Mouse (Mus musculus) neural tube, embryonic 15.5 days (tissue): ENCODE data around the gene Nav3. TPM values are rescaled to one million over a fixed set of nuclear protein-coding genes. Genes with fewer than 3 reads are reported as not detected.

ENCODE experiments used
- ATAC-seq: fragments of 200-750 bp; cut with Nextera tagmentation; 2 replicates; pipeline ENCODE4 v1.8.0; 2017; ENCODE audit warnings: mild to moderate bottlenecking, moderate TSS enrichment, moderate library complexity; ENCODE audit not compliant: low FRiP score
- H3K27ac ChIP-seq: fragments of 300-500 bp; sonication (generic); replicated peaks from 2 replicates; pipeline ENCODE4 v1.5.1; 2015; ENCODE audit warnings: mild to moderate bottlenecking, inconsistent platforms
- H3K27me3 ChIP-seq: fragments of 300-500 bp; sonication (generic); replicated peaks from 2 replicates; pipeline ENCODE4 v1.6.1; 2015; ENCODE audit warnings: inconsistent platforms
- H3K36me3 ChIP-seq: fragments of 300-500 bp; sonication (generic); 2 replicates; pipeline ENCODE4 v1.6.1; 2015; ENCODE audit warnings: inconsistent platforms
- H3K4me1 ChIP-seq: fragments of 300-500 bp; sonication (generic); 2 replicates; pipeline ENCODE4 v1.6.1; 2015; ENCODE audit warnings: inconsistent platforms
- H3K4me2 ChIP-seq: fragments of 300-500 bp; sonication (generic); 2 replicates; pipeline ENCODE4 v1.6.1; 2015; ENCODE audit warnings: inconsistent platforms, mild to moderate bottlenecking, moderate library complexity
- H3K4me3 ChIP-seq: fragments of 300-500 bp; sonication (generic); replicated peaks from 2 replicates; pipeline ENCODE4 v1.5.1; 2015; ENCODE audit warnings: mild to moderate bottlenecking, inconsistent platforms
- H3K9ac ChIP-seq: fragments of 300-500 bp; sonication (generic); replicated peaks from 2 replicates; pipeline ENCODE4 v1.6.1; 2015; ENCODE audit warnings: mild to moderate bottlenecking, inconsistent platforms
- H3K9me3 ChIP-seq: fragments of 300-500 bp; sonication (generic); replicated peaks from 2 replicates; pipeline ENCODE4 v1.6.1; 2016; ENCODE audit warnings: inconsistent platforms
- WGBS: fragments of 180-500 bp; shearing (Covaris S2); methylation state at CpG from one replicate; pipeline ENCODE4 v1.1.7; 2015; ENCODE audit warnings: mixed read lengths; 5-methylcytosine and 5-hydroxymethylcytosine counted together
- polyA plus RNA-seq: library from polyadenylated mRNA; unstranded; fragments of >200 nt; fragmentation: Nextera tagmentation; extraction: Ambion mirVana; gene quantifications from 2 replicates; pipeline ENCODE4 v1.2.1, GENCODE M21; 2015

Nav3 gene
- polyA plus RNA-seq, 1 experiment from 2014 or later = 24.3 TPM

- ATAC-seq = no peak
- Histone ChIP-seq H3K4me2 (no peak overlapping the region), H3K9ac (no peak overlapping the region), H3K9me3 (no peaks in the 10 kb centered on the region), H3K27me3 (no peaks in the 10 kb centered on the region), H3K4me1 (0 out of 2 replicates have a peak, but pooled peaks cover 2% of the 10 kb centered on the region), H3K4me3 (no peak overlapping the region), H3K36me3 (no peaks in the 10 kb centered on the region), H3K27ac (no peak overlapping the region)
- 95% methylated on average over 2 of the region's 2 CpGs for WGBS
Measured at GRCm38 (mm10) chr10:110380792-110381191, 75.2 kb downstream of the Nav3 start.

- peak overlapping the region; percentile 25; the same call in 1 of the 2 replicates for H3K4me2 ChIP-seq
- no peak overlapping the region; the same call in 1 of the 2 replicates for H3K9ac ChIP-seq
- H3K36me3 ChIP-seq = no peaks in the 10 kb centered on the region
- H3K27ac ChIP-seq = peak overlapping the region; percentile 69
- H3K4me1 ChIP-seq = peaks cover 12% of the 10 kb centered on the region
- no peak overlapping the region for H3K4me3 ChIP-seq
- no peaks in the 10 kb centered on the region for H3K27me3 ChIP-seq
- ATAC-seq = peak; percentile 74; the same call in 1 of the 2 replicates
- H3K9me3 ChIP-seq = no peaks in the 10 kb centered on the region
- 30% methylated on average over 11 of the region's 11 CpGs for WGBS
Measured at GRCm38 (mm10) chr10:110372724-110373455, 83.1 kb downstream of the Nav3 start.

DNA sequence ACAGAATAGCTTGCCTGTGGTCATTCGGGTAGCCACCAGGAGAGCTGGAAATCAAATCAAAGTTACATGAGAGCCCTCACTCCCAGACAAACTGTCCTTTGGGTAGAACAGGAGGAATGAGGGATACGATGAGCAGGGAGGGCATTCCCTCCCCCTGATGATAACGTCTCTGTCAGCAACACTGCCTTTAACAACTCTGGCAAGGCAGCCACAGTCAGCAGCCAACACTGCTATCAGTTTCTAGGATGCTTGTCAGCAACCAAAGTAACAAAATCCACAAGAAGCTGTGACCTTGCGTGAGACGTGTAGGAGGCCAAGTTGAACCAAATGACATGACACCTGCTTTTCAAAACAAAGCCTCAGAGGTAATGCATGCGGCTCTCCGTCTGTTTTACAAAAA, 103.9 kb downstream of the Nav3 start:
- no peak for ATAC-seq
- Histone ChIP-seq H3K36me3 (no peaks in the 10 kb centered on the region), H3K27me3 (no peaks in the 10 kb centered on the region), H3K4me3 (no peak overlapping the region), H3K4me1 (peaks cover 3% of the 10 kb centered on the region; the same call in 1 of the 2 replicates), H3K27ac (no peak overlapping the region), H3K4me2 (no peak overlapping the region), H3K9me3 (no peaks in the 10 kb centered on the region), H3K9ac (no peak overlapping the region)
- 73% methylated on average over 7 of the region's 7 CpGs for WGBS

GRCm38 (mm10) chr10:110330030-110330429, 126.0 kb downstream of the Nav3 start:
- no peak for ATAC-seq
- WGBS = 80% methylated on average over 5 of the region's 5 CpGs
- no peak overlapping the region for H3K4me3 ChIP-seq

GRCm38 (mm10) chr10:110329629-110330028, 126.4 kb downstream of the Nav3 start:
- Histone ChIP-seq H3K36me3 (no peaks in the 10 kb centered on the region), H3K27ac (0 out of 2 replicates have a peak overlapping the region, but pooled peaks have one; percentile 41), H3K4me2 (no peak overlapping the region), H3K9ac (no peak overlapping the region), H3K27me3 (no peaks in the 10 kb centered on the region), H3K4me3 (no peak overlapping the region), H3K4me1 (peaks cover 5% of the 10 kb centered on the region; the same call in 1 of the 2 replicates), H3K9me3 (no peaks in the 10 kb centered on the region)
- WGBS = 27% methylated on average over 5 of the region's 5 CpGs
- no peak for ATAC-seq

More at GRCm38 (mm10) chr10:110330030-110330429, 126.0 kb downstream of the Nav3 start:
- H3K4me2 ChIP-seq = no peak overlapping the region
- H3K9me3 ChIP-seq = no peaks in the 10 kb centered on the region
- H3K36me3 ChIP-seq = no peaks in the 10 kb centered on the region
- no peak overlapping the region for H3K27ac ChIP-seq
- H3K4me1 ChIP-seq = peaks cover 5% of the 10 kb centered on the region; the same call in 1 of the 2 replicates
- no peak overlapping the region for H3K9ac ChIP-seq
- H3K27me3 ChIP-seq = no peaks in the 10 kb centered on the region

GRCm38 (mm10) chr10:110322082-110322632, 133.8 kb downstream of the Nav3 start:
- no peak for ATAC-seq
- 31% methylated on average over 6 of the region's 6 CpGs for WGBS

GRCm38 (mm10) chr10:110317275-110317674, 138.7 kb downstream of the Nav3 start:
- no peak overlapping the region for H3K27ac ChIP-seq
- H3K4me3 ChIP-seq = no peak overlapping the region
- WGBS = 36% methylated on average over 5 of the region's 5 CpGs
- no peak for ATAC-seq
- no peak overlapping the region for H3K9ac ChIP-seq
- H3K9me3 ChIP-seq = no peaks in the 10 kb centered on the region
- H3K36me3 ChIP-seq = no peaks in the 10 kb centered on the region
- H3K4me1 ChIP-seq = peaks cover 8% of the 10 kb centered on the region
- no peak overlapping the region for H3K4me2 ChIP-seq
- H3K27me3 ChIP-seq = no peaks in the 10 kb centered on the region

More at GRCm38 (mm10) chr10:110322082-110322632, 133.8 kb downstream of the Nav3 start:
- Histone ChIP-seq H3K36me3 (no peaks in the 10 kb centered on the region), H3K4me3 (no peak overlapping the region), H3K9ac (no peak overlapping the region), H3K4me2 (no peak overlapping the region), H3K4me1 (peaks cover 4% of the 10 kb centered on the region), H3K27ac (peak overlapping the region; percentile 45; the same call in 1 of the 2 replicates), H3K9me3 (no peaks in the 10 kb centered on the region), H3K27me3 (no peaks in the 10 kb centered on the region)

- Histone ChIP-seq H3K4me2 (no peak overlapping the region), H3K27me3 (no peaks in the 10 kb centered on the region), H3K9me3 (no peaks in the 10 kb centered on the region), H3K36me3 (no peaks in the 10 kb centered on the region), H3K9ac (no peak overlapping the region), H3K4me3 (no peak overlapping the region), H3K27ac (no peak overlapping the region; the same call in 1 of the 2 replicates), H3K4me1 (peaks cover 5% of the 10 kb centered on the region)
- ATAC-seq = no peak
- WGBS = 50% methylated on average over 5 of the region's 5 CpGs
Measured at GRCm38 (mm10) chr10:110314525-110314924, 141.5 kb downstream of the Nav3 start.

DNA sequence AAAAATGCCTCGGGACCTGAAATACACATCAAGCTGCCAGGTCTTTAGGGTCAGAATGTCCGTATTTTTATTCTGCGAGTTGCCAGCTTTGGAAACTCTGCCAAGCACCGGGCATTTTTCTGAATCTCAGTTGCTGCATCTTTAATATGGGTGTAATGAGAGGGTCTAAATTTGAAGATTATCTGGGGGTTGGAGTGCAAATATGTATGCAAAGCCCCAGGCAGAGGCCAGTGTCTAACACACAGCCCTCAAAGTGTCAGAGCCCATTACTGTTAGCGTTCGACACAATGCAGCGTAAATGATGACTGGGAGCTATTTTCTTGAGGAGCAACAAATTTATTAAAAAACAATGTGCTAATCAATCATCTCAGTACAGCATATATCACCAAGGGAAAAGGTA, 142.0 kb downstream of the Nav3 start:
- Histone ChIP-seq H3K4me3 (no peak overlapping the region), H3K4me2 (no peak overlapping the region), H3K9me3 (no peaks in the 10 kb centered on the region), H3K36me3 (no peaks in the 10 kb centered on the region), H3K27me3 (no peaks in the 10 kb centered on the region), H3K4me1 (peaks cover 5% of the 10 kb centered on the region), H3K27ac (no peak overlapping the region), H3K9ac (no peak overlapping the region)
- no peak for ATAC-seq
- WGBS = 63% methylated on average over 7 of the region's 7 CpGs

DNA sequence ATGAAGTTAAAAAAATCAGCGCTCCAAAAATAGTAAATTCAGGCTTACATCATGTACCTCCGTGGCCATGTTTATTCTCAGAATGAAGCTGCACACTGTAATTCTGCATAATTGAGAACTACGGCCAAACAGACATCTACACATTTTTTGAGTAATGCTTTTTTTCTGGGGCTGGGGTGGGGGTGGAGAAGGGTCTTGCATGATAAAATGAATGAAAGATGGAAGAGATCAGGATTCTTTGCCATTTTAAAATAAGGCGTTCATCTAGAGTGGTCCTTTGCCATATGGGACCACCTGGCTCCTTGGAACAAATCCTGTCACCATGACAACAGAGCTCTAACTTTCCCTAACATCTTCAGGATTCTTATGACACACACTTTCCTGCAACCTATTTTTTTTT, 146.5 kb downstream of the Nav3 start:
- Histone ChIP-seq H3K36me3 (no peaks in the 10 kb centered on the region), H3K9me3 (no peaks in the 10 kb centered on the region), H3K27ac (no peak overlapping the region), H3K9ac (no peak overlapping the region), H3K4me2 (no peak overlapping the region), H3K27me3 (no peaks in the 10 kb centered on the region), H3K4me1 (peaks cover 2% of the 10 kb centered on the region), H3K4me3 (no peak overlapping the region)
- no peak for ATAC-seq
- whole genome bisulfite sequencing = 77% methylated on average over 4 of the region's 4 CpGs

DNA sequence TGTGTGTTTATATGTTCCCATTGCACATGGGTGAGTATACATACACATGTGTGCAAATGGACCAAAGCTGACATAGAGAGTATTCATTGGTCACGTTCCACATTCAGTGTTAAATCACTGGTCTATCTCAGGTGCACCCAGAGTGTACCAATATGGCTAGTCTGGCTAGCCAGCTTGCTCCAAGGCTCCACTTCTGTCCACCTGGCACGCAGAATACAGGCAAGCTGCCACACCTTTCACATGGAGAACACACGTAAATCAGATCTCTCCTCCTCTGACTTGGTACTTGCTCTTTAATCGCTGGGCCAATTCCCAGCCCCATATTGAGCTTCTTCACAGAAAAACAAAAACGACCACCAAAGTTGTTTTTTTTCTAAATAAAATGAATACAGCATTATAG, 150.4 kb downstream of the Nav3 start:
- Histone ChIP-seq H3K4me2 (no peak overlapping the region), H3K4me3 (no peak overlapping the region)

More for the DNA sequence above, 150.4 kb downstream of the Nav3 start:
- no peaks in the 10 kb centered on the region for H3K36me3 ChIP-seq
- H3K27ac ChIP-seq = no peak overlapping the region
- no peak overlapping the region for H3K9ac ChIP-seq
- no peaks in the 10 kb centered on the region for H3K9me3 ChIP-seq
- WGBS = 86% methylated on average over 5 of the region's 5 CpGs
- no peak for ATAC-seq
- no peaks in the 10 kb centered on the region for H3K27me3 ChIP-seq
- no peaks in the 10 kb centered on the region for H3K4me1 ChIP-seq
